In the genomic region with DNA sequence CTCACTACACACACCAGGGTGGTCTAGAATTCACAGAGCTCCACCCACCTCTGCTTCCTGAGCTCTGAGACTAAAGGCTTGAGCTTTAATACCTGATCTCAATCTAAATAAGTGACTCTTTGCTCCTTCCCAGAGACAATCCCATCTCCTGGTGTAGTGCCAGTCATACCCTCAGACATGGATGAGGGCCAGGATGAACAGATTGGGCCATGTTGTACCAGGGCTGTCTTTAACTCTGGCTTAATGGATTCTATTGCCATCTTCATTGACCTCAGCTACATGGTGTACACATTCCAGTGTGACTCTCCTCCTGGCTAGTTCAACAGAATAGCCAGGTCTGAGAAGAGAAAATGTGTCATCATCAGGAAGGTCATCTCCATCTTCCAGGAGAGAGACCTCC, we compare ENCODE assay signal across 34 mouse cellular contexts. TPM values are rescaled to one million over a fixed set of nuclear protein-coding genes. Genes with fewer than 3 reads are reported as not detected.
DNase-seq lines count a peak whose midpoint lies in the region; ATAC-seq lines count a peak whose summit lies in the region.
"Had no signal": no experiment of that assay in that cellular context is flagged by ENCODE, and none has a peak within 500 bp of the region (broad histone marks: within the 10 kb centered on the region; RNA-seq: fewer than 3 reads in every experiment).

No protein-coding gene starts in this region.

- H3K36me3 ChIP-seq in heart, embryonic 12.5 days, result no peaks in the 10 kb centered on the region
- H3K36me3 ChIP-seq in kidney, embryonic 16.5 days (ENCODE audit: insufficient read depth, low read length), result no peaks in the 10 kb centered on the region
- H3K36me3 ChIP-seq: heart, embryonic 13.5 days; hindbrain, embryonic 15.5 days; limb, embryonic 13.5 days; lung, embryonic 15.5 days; neural tube, embryonic 13.5 days had no signal

- H3K27ac ChIP-seq in heart, embryonic 12.5 days (ENCODE audit: poor library complexity, severe bottlenecking), result no peak overlapping the region
- no peak overlapping the region for H3K27ac ChIP-seq in kidney, embryonic 16.5 days (ENCODE audit: low read length)
- H3K27ac ChIP-seq: forebrain, embryonic 13.5 days; gastrocnemius, adult 2 months; heart, embryonic 13.5 days; hindbrain, embryonic 15.5 days; kidney, postnatal 0 days; limb, embryonic 13.5 days; lung, embryonic 15.5 days; neural tube, embryonic 13.5 days had no signal

- ATAC-seq in heart, embryonic 12.5 days (ENCODE audit: insufficient number of reproducible peaks, low FRiP score), result no peak
- no peak for ATAC-seq in kidney, embryonic 16.5 days (ENCODE audit: low FRiP score, low TSS enrichment)
- ATAC-seq: forebrain, embryonic 13.5 days had no signal

- DNase-seq in left cerebral cortex, postnatal 4 days, result peak; percentile 47
- no peak for DNase-seq in left cerebral cortex, postnatal 14 days (ENCODE audit: low spot score in 2 of 2)
- peak; percentile 50 to 58 for DNase-seq in cerebellum, adult 18-20 months
- peak; percentile 91 for DNase-seq in cerebellum, postnatal 10 days
- DNase-seq in layer of hippocampus, postnatal 25 days (ENCODE audit: extremely low spot score in 1 of 2, low spot score in 1 of 2), result no peak
- DNase-seq: adrenal gland, postnatal 25 days; gastrocnemius, adult 2 months; gastrocnemius, postnatal 36 days; heart, adult 18-20 months; heart, postnatal 10 days; kidney, adult 18-20 months; layer of hippocampus, adult 9-11 months; lung, postnatal 36 days; right cerebral cortex, postnatal 4 days; thymus, adult 2 months; thymus, postnatal 36 days had no signal

- intact Hi-C loops in left cerebral cortex, postnatal 4 days (cut with DNase I), result no loop called here
- intact Hi-C loops in left cerebral cortex, postnatal 14 days (cut with DNase I), result no loop called here

- no peak overlapping the region for H3K9ac ChIP-seq in heart, embryonic 12.5 days
- no peak overlapping the region for H3K9ac ChIP-seq in kidney, embryonic 16.5 days (replicated peaks; ENCODE audit: low read length)
- H3K9ac ChIP-seq: forebrain, embryonic 13.5 days; heart, embryonic 13.5 days; hindbrain, embryonic 15.5 days; limb, embryonic 13.5 days; lung, embryonic 15.5 days; neural tube, embryonic 13.5 days had no signal

- H3K27me3 ChIP-seq in heart, embryonic 12.5 days (replicated peaks), result no peaks in the 10 kb centered on the region
- H3K27me3 ChIP-seq in kidney, embryonic 16.5 days (ENCODE audit: insufficient read depth, low read length), result no peaks in the 10 kb centered on the region
- H3K27me3 ChIP-seq: forebrain, embryonic 13.5 days; heart, embryonic 13.5 days; hindbrain, embryonic 15.5 days; lung, embryonic 15.5 days; neural tube, embryonic 13.5 days had no signal

- no peak overlapping the region for H3K4me2 ChIP-seq in heart, embryonic 12.5 days
- H3K4me2 ChIP-seq in kidney, embryonic 16.5 days (replicated peaks; ENCODE audit: low read depth, low read length), result no peak overlapping the region
- H3K4me2 ChIP-seq: forebrain, embryonic 13.5 days; heart, embryonic 13.5 days; hindbrain, embryonic 15.5 days; limb, embryonic 13.5 days; liver, embryonic 11.5 days; lung, embryonic 15.5 days; midbrain, embryonic 11.5 days; neural tube, embryonic 13.5 days had no signal

- H3K4me3 ChIP-seq in heart, embryonic 12.5 days, result no peak overlapping the region
- no peak overlapping the region for H3K4me3 ChIP-seq in kidney, embryonic 16.5 days (ENCODE audit: low read length)
- H3K4me3 ChIP-seq: forebrain, embryonic 13.5 days; gastrocnemius, adult 2 months; heart, embryonic 13.5 days; hindbrain, embryonic 15.5 days; limb, embryonic 13.5 days; lung, embryonic 15.5 days; neural tube, embryonic 13.5 days had no signal

- no peaks in the 10 kb centered on the region for H3K9me3 ChIP-seq in heart, embryonic 12.5 days (replicated peaks)
- no peaks in the 10 kb centered on the region for H3K9me3 ChIP-seq in kidney, embryonic 16.5 days (ENCODE audit: low read length)
- H3K9me3 ChIP-seq: forebrain, embryonic 13.5 days; heart, embryonic 13.5 days; hindbrain, embryonic 15.5 days; limb, embryonic 13.5 days; lung, embryonic 15.5 days; neural tube, embryonic 13.5 days had no signal

- no peaks in the 10 kb centered on the region for H3K4me1 ChIP-seq in heart, embryonic 12.5 days (replicated peaks)
- no peaks in the 10 kb centered on the region for H3K4me1 ChIP-seq in kidney, embryonic 16.5 days (ENCODE audit: insufficient read depth, low read length)
- H3K4me1 ChIP-seq: forebrain, embryonic 13.5 days; hindbrain, embryonic 15.5 days; limb, embryonic 13.5 days; lung, embryonic 15.5 days; neural tube, embryonic 13.5 days had no signal

RNA-seq across cellular contexts. Expression of a gene that starts 9.2 kb away (rescaled TPM):
- not detected for total RNA-seq in left cerebral cortex, postnatal 4 days (2021)
- total RNA-seq in left cerebral cortex, postnatal 14 days (2021), result not detected
- polyA plus RNA-seq in heart, embryonic 12.5 days (2016; fragmentation: Nextera tagmentation; extraction: Ambion mirVana), result 0.13 and 0.17 TPM in 2 replicates
- not detected for total RNA-seq in layer of hippocampus, postnatal 25 days (2021)
- 0.27 and 0.44 TPM in 2 replicates for polyA plus RNA-seq in kidney, embryonic 16.5 days (2015; fragmentation: Nextera tagmentation; extraction: Ambion mirVana)
- total RNA-seq: adrenal gland, adult 18-20 months; adrenal gland, postnatal 25 days; hematopoietic stem cell, adult 5-6 weeks; left cerebral cortex, adult 18-20 months; left cerebral cortex, postnatal 25 days; megakaryocyte, adult 5-6 weeks; MEL had no signal
- polyA plus RNA-seq: embryonic facial prominence, embryonic 11.5 days; hindbrain, embryonic 15.5 days; limb, embryonic 13.5 days; neural tube, embryonic 13.5 days had no signal

Comparison
In these comparisons a context has a peak if more than half of its experiments do, and no peak if none do; other contexts are left out.
1. DNase-seq: peak in left cerebral cortex, postnatal 4 days (single experiment), cerebellum, adult 18-20 months (2 of 2) and cerebellum, postnatal 10 days (2 of 2); none in left cerebral cortex, postnatal 14 days (0 of 2) and layer of hippocampus, postnatal 25 days (0 of 2).